Mouse (Mus musculus): ENCODE measurements around the gene Pik3c2g. TPM values are rescaled to one million over a fixed set of nuclear protein-coding genes. Genes with fewer than 3 reads are reported as not detected.

Pik3c2g gene
- total and polyA plus RNA-seq, 3 experiments = 0.27 TPM; not detected in 2

- no peak overlapping the region for H3K4me3 ChIP-seq (ENCODE audit: low read depth, low read length)
- no peaks in the 10 kb centered on the region for H3K4me1 ChIP-seq (ENCODE audit: insufficient read depth, low read depth, low read length)
- DNase-seq (ENCODE audit: low spot score) (no peak), ATAC-seq (ENCODE audit: extremely low read depth, insufficient number of reproducible peaks, low FRiP score, poor library complexity, severe bottlenecking) (no peak)
- TF ChIP-seq GATA1 (IDR thresholded peaks at IDR 0.05; ENCODE audit: borderline replicate concordance, low read length) (no peak), TAL1 (conservative IDR thresholded peaks at IDR 0.05; ENCODE audit: low read depth, low read length) (no peak), CTCF (IDR thresholded peaks at IDR 0.05; ENCODE audit: low read depth, low read length) (no peak)
- H3K36me3 ChIP-seq (replicated peaks) = no peaks in the 10 kb centered on the region
- peaks cover 20% of the 10 kb centered on the region for H3K9me3 ChIP-seq (replicated peaks)
- H3K27me3 ChIP-seq (ENCODE audit: insufficient read depth, low read length) = no peaks in the 10 kb centered on the region
Observed at GRCm38 (mm10) chr6:139718416-139718984, 131.5 kb downstream of the Pik3c2g start.

- H3K36me3 ChIP-seq (replicated peaks) = no peaks in the 10 kb centered on the region
- no peak overlapping the region for H3K4me3 ChIP-seq (ENCODE audit: low read depth, low read length)
- no peak for TF ChIP-seq CTCF (IDR thresholded peaks at IDR 0.05; ENCODE audit: low read depth, low read length)
- TF ChIP-seq GATA1 (IDR thresholded peaks at IDR 0.05; ENCODE audit: borderline replicate concordance, low read length) = no peak
- no peak for TF ChIP-seq TAL1 (conservative IDR thresholded peaks at IDR 0.05; ENCODE audit: low read depth, low read length)
- TF ChIP-seq GATA2 (IDR thresholded peaks at IDR 0.05; ENCODE audit: borderline replicate concordance, low read depth, low read length) = no peak
- no peak for TF ChIP-seq POLR2AphosphoS5 (IDR thresholded peaks at IDR 0.05; ENCODE audit: insufficient replicate concordance, low read depth, low read length)
- H3K4me1 ChIP-seq (ENCODE audit: insufficient read depth, low read depth, low read length) = no peaks in the 10 kb centered on the region
- no peaks in the 10 kb centered on the region for H3K27me3 ChIP-seq (ENCODE audit: insufficient read depth, low read length)
- peaks cover 22% of the 10 kb centered on the region for H3K9me3 ChIP-seq (replicated peaks)
- no peak for ATAC-seq (ENCODE audit: extremely low read depth, insufficient number of reproducible peaks, low FRiP score, poor library complexity, severe bottlenecking)
- no peak for DNase-seq (ENCODE audit: low spot score)
Observed at GRCm38 (mm10) chr6:139719639-139720221, 132.7 kb downstream of the Pik3c2g start.

- peaks cover 10% of the 10 kb centered on the region for H3K9me3 ChIP-seq (replicated peaks)
- no peaks in the 10 kb centered on the region for H3K4me1 ChIP-seq (ENCODE audit: insufficient read depth, low read depth, low read length)
- H3K36me3 ChIP-seq (replicated peaks) = no peaks in the 10 kb centered on the region
- H3K27me3 ChIP-seq (ENCODE audit: insufficient read depth, low read length) = no peaks in the 10 kb centered on the region
- DNase-seq (ENCODE audit: low spot score) (no peak), ATAC-seq (ENCODE audit: extremely low read depth, insufficient number of reproducible peaks, low FRiP score, poor library complexity, severe bottlenecking) (no peak)
- no peak for TF ChIP-seq CTCF (IDR thresholded peaks at IDR 0.05; ENCODE audit: low read depth, low read length)
- TF ChIP-seq GATA2 (IDR thresholded peaks at IDR 0.05; ENCODE audit: borderline replicate concordance, low read depth, low read length) = no peak
- no peak for TF ChIP-seq GATA1 (IDR thresholded peaks at IDR 0.05; ENCODE audit: borderline replicate concordance, low read length)
- TF ChIP-seq TAL1 (conservative IDR thresholded peaks at IDR 0.05; ENCODE audit: low read depth, low read length) = no peak
- no peak for TF ChIP-seq POLR2AphosphoS5 (IDR thresholded peaks at IDR 0.05; ENCODE audit: insufficient replicate concordance, low read depth, low read length)
- no peak overlapping the region for H3K4me3 ChIP-seq (ENCODE audit: low read depth, low read length)
Observed at GRCm38 (mm10) chr6:139735708-139736626, 148.9 kb downstream of the Pik3c2g start.

- ATAC-seq (ENCODE audit: extremely low read depth, insufficient number of reproducible peaks, low FRiP score, poor library complexity, severe bottlenecking) (no peak), DNase-seq (ENCODE audit: low spot score) (no peak)
- no peak for TF ChIP-seq TAL1 (conservative IDR thresholded peaks at IDR 0.05; ENCODE audit: low read depth, low read length)
- Histone ChIP-seq H3K9me3 (replicated peaks) (peaks cover 18% of the 10 kb centered on the region), H3K4me1 (ENCODE audit: insufficient read depth, low read depth, low read length) (no peaks in the 10 kb centered on the region), H3K27me3 (ENCODE audit: insufficient read depth, low read length) (no peaks in the 10 kb centered on the region), H3K4me3 (ENCODE audit: low read depth, low read length) (no peak overlapping the region), H3K36me3 (replicated peaks) (no peaks in the 10 kb centered on the region)
Observed at GRCm38 (mm10) chr6:139738350-139738749, 151.3 kb downstream of the Pik3c2g start.

GRCm38 (mm10) chr6:139742693-139743432 lies 155.8 kb downstream of the Pik3c2g start:
- DNase-seq (ENCODE audit: low spot score) = no peak
- no peak for TF ChIP-seq POLR2AphosphoS5 (IDR thresholded peaks at IDR 0.05; ENCODE audit: insufficient replicate concordance, low read depth, low read length)
- no peak for TF ChIP-seq GATA2 (IDR thresholded peaks at IDR 0.05; ENCODE audit: borderline replicate concordance, low read depth, low read length)
- TF ChIP-seq TAL1 (conservative IDR thresholded peaks at IDR 0.05; ENCODE audit: low read depth, low read length) = no peak
- no peak for TF ChIP-seq CTCF (IDR thresholded peaks at IDR 0.05; ENCODE audit: low read depth, low read length)
- TF ChIP-seq GATA1 (IDR thresholded peaks at IDR 0.05; ENCODE audit: borderline replicate concordance, low read length) = no peak
- peaks cover 26% of the 10 kb centered on the region for H3K9me3 ChIP-seq (replicated peaks)
- no peak for ATAC-seq (ENCODE audit: extremely low read depth, insufficient number of reproducible peaks, low FRiP score, poor library complexity, severe bottlenecking)
- no peaks in the 10 kb centered on the region for H3K4me1 ChIP-seq (ENCODE audit: insufficient read depth, low read depth, low read length)
- H3K36me3 ChIP-seq (replicated peaks) = no peaks in the 10 kb centered on the region
- H3K4me3 ChIP-seq (ENCODE audit: low read depth, low read length) = no peak overlapping the region
- H3K27me3 ChIP-seq (ENCODE audit: insufficient read depth, low read length) = no peaks in the 10 kb centered on the region

Data from G1E (cell line).